Mouse (Mus musculus) retina, adult 2 months (tissue): ENCODE results near the gene Gm20911.
"Not testable (repeated sequence)": the region's sequence is repeated elsewhere in the genome, so short reads cannot be mapped to it uniquely, and the experiment has no call there.

Source experiments
- DNase-seq: peaks from one replicate; pipeline ENCODE4 v3.0.0-alpha.2; 2012; ENCODE audit warnings: low read depth, low spot score

The Gm20911 gene

DNA sequence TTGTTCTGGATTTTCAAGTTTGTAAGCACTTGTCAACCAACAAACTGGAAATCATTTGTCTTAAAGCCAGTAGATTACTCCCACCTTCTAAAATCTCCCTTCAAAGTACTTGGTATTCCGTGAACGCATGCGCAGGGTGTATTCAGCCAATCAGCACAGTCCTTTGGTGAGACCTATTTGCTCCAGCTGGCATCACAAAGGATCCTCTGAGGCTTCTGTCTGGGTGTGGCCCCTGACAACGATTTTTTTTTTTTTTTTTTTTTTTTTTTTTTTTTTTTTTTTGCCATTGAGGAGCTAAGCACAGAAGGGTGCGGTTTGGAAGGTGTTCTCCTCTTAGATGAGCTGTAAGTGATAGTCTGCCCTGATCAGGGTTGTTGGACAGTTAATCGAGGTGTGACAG lies at the start of gene Gm20911:
Gm20911 (plus strand) TSS at position 301 of the 400 bp plus-strand sequence.
- not testable (repeated sequence) for DNase-seq
